Mouse (Mus musculus) midbrain, embryonic 10.5 days (tissue): ENCODE measurements around the gene Fam205a2. TPM values are rescaled to one million over a fixed set of nuclear protein-coding genes. Genes with fewer than 3 reads are reported as not detected.
"Not testable (repeated sequence)": the region's sequence is repeated elsewhere in the genome, so short reads cannot be mapped to it uniquely, and the experiment has no call there.

Source experiments
- DNase-seq: peaks from one replicate; pipeline ENCODE4 v3.0.0-alpha.2; 2017; ENCODE audit warnings: low spot score
- H3K27ac ChIP-seq: fragments of 300-500 bp; sonication (generic); replicated peaks from 2 replicates; pipeline ENCODE4 v1.5.1; 2016; ENCODE audit warnings: mild to moderate bottlenecking
- H3K27me3 ChIP-seq: fragments of 300-500 bp; sonication (generic); 2 replicates; pipeline ENCODE4 v1.6.1; 2016; ENCODE audit warnings: low read depth, mild to moderate bottlenecking; ENCODE audit not compliant: poor library complexity, severe bottlenecking
- H3K36me3 ChIP-seq: fragments of 300-500 bp; sonication (generic); 2 replicates; pipeline ENCODE4 v1.6.1; 2016; ENCODE audit warnings: mild to moderate bottlenecking, moderate library complexity
- H3K4me1 ChIP-seq: fragments of 300-500 bp; sonication (generic); 2 replicates; pipeline ENCODE4 v1.6.1; 2016
- H3K4me3 ChIP-seq: fragments of 300-500 bp; sonication (generic); 2 replicates; pipeline ENCODE4 v1.5.1; 2016; ENCODE audit warnings: mild to moderate bottlenecking, moderate library complexity
- H3K9me3 ChIP-seq: fragments of 300-500 bp; sonication (generic); replicated peaks from 2 replicates; pipeline ENCODE4 v1.6.1; 2016; ENCODE audit warnings: mild to moderate bottlenecking
- WGBS: fragments of 180-500 bp; shearing (Covaris S2); methylation state at CpG from one replicate; pipeline ENCODE4 v1.1.7; 2016; 5-methylcytosine and 5-hydroxymethylcytosine counted together
- polyA plus RNA-seq: library from polyadenylated mRNA; unstranded; fragments of >200 nt; fragmentation: Nextera tagmentation; extraction: Ambion mirVana; gene quantifications from 2 replicates; pipeline ENCODE4 v1.2.1, GENCODE M21; 2016

Fam205a2 gene
- not detected in 2 replicates for polyA plus RNA-seq

- not testable (repeated sequence) for H3K27me3 ChIP-seq, H3K27ac ChIP-seq, H3K4me1 ChIP-seq, DNase-seq, H3K36me3 ChIP-seq, H3K4me3 ChIP-seq, H3K9me3 ChIP-seq
- no CpG with 5 or more reads among the region's 1 CpGs for WGBS
These were observed at the start of gene Fam205a2 for GRCm38 (mm10) chr4:42528075-42528474. Fam205a2 (minus strand) TSS chr4:42528175.

Other genes starting within 250 kb of the Fam205a2 start
- not detected in 2 replicates for gene Gm21953, start 233.9 kb downstream of the Fam205a2 start, polyA plus RNA-seq
- not detected in 2 replicates for gene Fam205a3, start 209.8 kb downstream of the Fam205a2 start, polyA plus RNA-seq
- not detected in 2 replicates for gene Gm21586, start 88.8 kb downstream of the Fam205a2 start, polyA plus RNA-seq
- gene Gm2163, start 61.4 kb downstream of the Fam205a2 start, polyA plus RNA-seq: not detected in 2 replicates
- not detected in 2 replicates for gene Gm10591, start 84.0 kb upstream of the Fam205a2 start, polyA plus RNA-seq
- gene Gm2564, start 101.5 kb upstream of the Fam205a2 start, polyA plus RNA-seq: not detected in 2 replicates
- not detected in 2 replicates for gene Ccl27b, start 127.1 kb upstream of the Fam205a2 start, polyA plus RNA-seq
- not detected in 2 replicates for gene Il11ra2, start 133.7 kb upstream of the Fam205a2 start, polyA plus RNA-seq
- gene 4930578G10Rik, start 207.4 kb upstream of the Fam205a2 start, polyA plus RNA-seq: 0.48 and 1.3 TPM in 2 replicates
- gene Ccl19, start 228.4 kb upstream of the Fam205a2 start, polyA plus RNA-seq: 0.48 TPM in 1 of 2 replicates, not detected in the other
- gene Ccl21a, start 245.8 kb upstream of the Fam205a2 start, polyA plus RNA-seq: 0.21 and 0.27 TPM in 2 replicates